Mouse (Mus musculus) fat pad, adult 2 months (tissue): ENCODE results near the gene Gm973.
A peak's percentile ranks its signal among the peaks of the same experiment; 100 is the strongest.

Experiments
- DNase-seq: peaks from one replicate; pipeline ENCODE4 v3.0.0-alpha.2; 2011; ENCODE audit warnings: low read depth, low spot score; ENCODE audit errors: extremely low read depth

The Gm973 gene

DNA sequence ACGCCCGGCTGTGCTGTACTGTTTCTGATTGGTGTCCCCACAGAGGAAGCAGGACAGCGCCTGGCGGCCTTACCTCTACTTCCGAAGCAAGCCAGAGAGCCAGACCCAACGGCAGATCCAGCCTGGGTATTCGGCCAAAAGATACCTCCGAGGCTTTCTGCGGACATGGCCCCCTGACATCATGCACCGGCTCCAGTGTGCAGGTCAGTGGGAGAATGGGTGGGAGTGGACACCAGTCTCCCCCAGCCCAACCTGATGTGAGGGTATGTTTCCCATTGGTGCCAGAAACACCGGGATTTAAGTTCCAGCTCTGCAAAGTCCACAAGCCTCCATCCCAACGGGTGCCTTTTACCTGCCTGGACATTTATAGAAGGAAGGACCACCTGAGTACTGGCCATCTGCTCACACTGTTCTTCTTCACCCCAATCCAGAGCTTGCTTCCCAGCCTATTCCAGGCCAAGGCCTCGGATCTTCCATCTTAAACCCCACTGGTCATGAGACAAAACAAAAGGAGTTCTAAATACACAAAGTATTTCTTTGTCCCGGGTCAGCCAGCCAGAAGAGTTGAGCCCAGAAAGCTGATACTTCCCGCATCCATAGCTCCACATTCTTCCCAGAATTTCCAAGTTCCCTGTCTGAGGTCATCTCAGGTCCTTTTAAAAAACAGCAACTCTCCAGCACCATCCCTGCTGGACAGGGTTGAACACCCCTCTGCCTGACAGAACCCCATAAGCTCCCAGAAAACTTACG is 25.4 kb downstream of the Gm973 start:
- no peak for DNase-seq

DNA sequence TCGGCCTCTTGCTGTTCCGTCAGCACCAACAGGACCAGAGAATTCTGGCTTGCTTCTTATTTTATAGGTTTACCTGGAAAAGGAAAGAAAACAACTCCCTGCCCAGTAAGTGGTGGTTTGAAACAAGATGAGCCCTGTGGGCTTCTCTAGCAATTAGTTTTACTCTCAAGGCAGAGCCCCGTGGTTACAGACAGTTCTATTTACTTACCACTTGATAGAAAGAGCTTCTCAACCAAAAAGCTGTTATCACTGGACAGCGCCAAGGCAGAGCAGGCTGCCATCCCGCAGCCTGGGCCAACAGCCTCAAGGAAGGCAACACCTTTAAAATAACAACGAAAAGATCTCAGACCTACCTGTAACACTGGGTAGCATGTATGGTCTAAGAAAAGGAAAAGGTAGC is 26.2 kb downstream of the Gm973 start:
- no peak for DNase-seq

DNA sequence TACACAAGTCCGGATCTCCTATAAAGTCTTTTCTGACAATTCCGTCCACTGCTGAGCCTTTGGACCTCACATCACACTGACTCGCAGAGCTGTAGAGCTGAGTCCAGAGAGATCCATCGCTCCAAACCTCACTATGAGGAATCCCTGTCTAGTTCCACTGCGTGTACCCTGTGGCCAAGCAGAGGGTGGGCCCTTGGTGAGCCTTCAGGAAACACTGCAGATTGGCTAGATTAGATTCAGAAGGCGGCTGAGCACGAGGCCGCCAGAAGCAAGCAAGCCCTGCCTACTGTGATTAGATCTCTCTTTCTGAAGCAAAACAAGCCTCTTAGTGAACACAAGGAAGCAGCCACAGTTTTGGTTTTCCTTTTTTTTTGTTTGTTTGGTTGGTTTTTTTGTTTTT is 27.8 kb downstream of the Gm973 start:
- no peak for DNase-seq

DNA sequence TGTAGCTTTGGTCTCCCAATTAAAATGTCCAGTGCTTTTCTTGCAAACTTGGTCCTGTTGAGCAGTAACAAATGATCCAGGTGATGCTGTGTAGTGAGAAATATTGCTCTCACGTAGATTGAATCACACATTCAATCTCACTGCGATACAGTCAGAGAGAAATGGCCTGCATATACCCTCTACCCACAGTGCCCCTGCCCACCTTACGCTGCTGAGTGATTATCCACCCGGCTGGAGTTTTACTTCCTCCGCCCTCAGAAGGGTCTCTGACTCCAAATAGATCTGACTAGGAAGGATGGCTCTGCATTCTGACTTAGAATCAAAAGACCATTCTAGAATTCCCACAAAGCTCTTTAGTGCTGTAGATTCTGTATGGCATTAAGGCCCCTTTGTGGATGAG is 32.4 kb downstream of the Gm973 start:
- no peak for DNase-seq

DNA sequence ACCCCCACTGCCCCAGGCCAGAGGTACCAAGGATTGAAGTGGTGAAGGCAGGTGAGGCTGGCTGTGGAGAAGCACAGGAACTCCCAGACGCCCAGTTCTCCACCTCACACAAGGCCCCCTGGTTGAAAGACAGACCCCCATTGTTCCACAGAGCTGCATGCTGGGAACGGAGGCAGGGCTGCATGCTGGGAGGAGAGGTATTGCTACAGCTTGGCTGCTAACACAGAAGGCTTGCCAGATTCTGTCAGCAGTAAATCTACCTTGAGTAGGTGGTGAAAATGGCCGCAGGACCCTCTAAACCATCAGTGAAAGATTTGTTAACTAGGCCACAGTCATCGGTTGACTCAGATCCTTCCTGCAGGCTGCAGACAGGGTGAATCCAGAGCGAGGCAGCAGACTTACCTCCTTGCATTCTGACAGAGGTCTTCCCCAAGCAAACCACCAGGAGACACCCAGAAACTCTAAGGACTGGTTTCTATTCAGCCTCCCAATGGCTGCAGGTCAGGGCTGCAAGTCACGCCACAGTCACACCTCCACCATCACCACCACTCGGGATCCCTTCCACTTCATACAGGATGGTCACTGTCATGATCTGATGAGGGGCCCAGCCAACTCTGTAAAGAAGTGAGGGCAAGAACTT is 33.1 kb downstream of the Gm973 start:
- peak; percentile 51 for DNase-seq

DNA sequence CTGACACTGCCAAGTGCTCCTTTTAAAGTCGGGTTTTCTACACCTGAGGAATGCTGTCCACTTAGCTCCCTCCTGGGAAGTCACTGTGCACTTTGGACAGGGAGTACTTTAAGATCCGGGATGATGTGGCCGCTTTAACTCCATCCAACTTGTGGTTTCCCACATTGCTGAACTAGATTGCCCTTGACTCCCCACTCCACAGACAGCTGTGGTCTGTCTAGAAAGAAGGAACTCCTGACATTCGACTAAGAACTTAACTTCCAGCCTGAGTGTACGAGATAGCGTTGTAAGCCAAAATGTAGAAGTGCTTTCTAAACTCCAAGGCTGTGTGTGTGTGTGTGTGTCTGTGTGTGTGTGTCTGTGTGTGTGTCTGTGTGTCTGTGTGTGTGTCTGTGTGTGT is 34.2 kb downstream of the Gm973 start:
- DNase-seq: no peak

DNA sequence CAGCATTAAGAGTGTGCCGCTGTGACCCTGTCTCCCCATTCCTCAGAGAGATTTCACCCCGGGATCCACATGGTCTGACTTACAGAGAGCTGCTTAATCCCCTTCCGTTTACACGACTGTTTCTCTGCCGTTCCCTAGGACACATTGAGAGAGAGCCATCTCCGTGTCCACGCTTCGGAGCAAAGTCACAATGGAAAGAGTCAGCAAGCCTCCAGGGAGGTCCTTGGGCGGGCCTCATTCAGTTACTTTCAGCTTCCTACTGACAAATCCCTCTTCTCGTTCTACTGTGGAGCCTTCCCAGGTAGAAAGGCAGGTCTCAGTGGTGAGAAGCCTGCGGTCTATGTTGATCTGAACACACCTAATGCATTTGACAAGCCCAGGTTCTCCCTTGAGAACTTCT is 34.9 kb downstream of the Gm973 start:
- DNase-seq: no peak

DNA sequence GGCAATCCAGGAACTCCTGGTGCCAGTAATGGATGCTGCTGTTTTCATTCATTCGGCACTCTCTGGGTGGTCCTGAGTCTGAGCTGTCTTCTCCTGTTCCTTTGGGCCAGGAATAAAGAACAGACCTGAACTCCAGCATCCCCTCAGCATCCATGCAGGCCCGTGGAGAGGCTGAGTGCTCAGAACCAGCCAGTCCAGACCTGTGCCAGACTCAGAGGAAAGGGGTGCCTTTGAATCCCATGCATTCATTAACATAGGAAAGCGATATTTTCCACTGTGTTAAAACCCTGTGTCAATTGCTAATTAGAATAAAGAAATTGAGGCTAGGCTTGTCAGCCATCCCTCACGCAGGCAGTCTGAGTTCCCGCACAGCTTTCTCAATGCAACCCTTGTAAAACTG is 37.6 kb downstream of the Gm973 start:
- no peak for DNase-seq

DNA sequence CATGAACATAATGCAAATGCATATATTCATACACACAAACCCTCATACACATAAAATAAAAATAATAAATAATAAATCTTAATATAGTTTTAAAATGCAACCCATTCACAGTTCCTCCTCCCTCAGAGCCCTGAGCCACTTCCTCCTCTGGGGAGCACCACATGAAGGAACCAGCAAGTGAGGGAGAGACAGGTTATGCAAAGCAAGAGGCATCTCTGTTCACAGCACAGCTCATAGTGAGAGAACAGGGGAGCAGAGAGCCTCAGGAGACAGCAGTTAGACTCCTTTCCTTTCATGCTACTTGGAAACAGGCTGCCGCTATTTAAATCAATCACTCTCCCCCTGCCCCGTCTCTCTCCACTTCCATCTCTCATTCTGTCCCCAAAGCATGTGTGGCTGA is 47.5 kb downstream of the Gm973 start:
- no peak for DNase-seq

DNA sequence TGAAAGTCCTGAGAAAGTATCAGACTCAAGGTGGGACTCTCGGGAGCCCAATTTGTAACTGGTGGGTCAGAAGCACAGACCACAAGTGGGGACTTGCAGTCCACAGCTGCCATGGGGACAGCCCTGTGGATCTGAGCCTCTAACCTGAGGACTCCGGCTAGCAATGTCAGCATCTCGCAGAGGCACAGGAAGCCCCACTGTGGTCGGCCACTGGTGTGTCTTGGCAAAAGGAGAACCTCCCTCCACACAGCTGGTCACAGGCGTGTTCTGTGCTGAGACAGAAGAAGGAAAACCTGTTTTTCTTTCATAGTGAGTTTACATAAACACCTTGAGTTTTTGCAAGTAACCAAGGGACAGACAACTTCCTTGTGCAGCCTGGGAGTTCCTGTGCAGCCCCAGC is 49.7 kb downstream of the Gm973 start:
- no peak for DNase-seq

DNA sequence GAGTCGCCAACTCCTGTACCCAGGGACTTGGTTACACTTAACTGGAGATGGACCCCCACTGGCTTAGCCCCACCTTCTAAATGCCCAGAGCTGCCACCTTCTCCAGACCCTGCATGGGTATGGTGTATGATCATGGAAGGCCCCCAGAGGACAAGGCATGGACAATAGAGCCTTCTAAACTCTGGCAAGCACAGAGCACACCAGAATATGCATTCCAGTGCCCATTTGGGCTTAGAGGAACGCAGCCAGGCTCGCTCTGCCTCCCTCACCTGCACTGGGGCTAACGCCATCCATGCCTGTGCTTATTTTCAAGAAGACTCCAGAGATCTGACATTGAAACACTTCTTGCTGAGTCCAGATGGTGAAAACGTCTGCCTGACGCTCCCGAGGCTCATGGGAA is 50.2 kb downstream of the Gm973 start:
- no peak for DNase-seq

DNA sequence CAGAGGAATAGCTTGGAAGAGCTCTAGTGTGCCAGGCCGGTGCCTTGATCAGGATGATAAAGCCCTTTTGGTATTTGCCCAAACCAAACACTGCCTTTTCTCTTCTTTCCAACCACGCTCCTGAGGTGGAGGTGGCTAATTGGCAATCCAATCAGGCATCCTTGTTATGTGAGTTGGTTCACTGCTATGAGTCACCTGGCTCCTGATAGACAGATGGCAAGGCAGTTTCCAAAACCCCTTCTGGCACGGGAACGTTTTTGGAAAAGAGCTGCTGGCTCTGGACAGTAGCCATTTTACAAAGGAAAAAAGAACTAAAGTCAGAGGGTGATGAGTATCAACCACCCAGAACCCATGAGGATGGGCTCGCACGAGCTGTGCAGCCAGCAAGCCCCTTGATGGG is 50.9 kb downstream of the Gm973 start:
- DNase-seq: peak; percentile 100

DNA sequence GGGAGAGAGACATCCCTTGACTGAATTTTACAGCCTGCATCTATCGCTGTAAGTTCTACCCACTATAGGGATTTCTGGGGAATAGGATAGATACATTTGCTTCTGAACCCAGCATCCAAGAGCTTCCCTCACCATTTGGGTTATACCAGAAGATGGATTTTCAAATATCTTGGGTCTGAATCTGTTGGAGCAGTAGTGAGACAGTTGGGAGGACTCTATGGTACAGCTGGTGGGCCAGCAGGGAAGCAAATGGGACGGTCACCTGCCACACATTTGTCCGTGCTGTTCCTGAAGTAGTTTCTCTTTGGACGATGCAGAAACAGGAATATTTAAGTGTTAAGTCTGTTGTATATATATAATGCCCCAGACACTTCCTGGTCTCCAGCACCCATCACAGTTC is 51.5 kb downstream of the Gm973 start:
- no peak for DNase-seq

DNA sequence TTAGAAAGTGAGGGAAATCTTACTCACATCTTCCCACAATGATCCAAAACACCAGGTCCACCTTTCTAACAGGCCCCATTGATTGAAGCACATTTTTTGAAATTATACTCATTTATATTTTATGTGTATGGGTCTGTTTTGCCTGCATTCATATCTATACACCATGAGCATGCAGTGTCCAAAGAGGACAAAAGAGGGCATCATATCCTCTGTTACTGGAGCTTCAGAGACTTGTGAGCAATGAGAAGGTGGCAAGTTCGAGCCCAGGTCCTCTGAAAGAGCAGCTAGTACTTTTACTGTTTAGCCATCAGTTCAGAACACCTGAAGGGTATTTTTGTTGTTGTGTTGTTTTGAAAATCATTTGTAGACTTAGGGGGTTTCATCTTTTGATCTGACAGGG is 52.2 kb downstream of the Gm973 start:
- no peak for DNase-seq

DNA sequence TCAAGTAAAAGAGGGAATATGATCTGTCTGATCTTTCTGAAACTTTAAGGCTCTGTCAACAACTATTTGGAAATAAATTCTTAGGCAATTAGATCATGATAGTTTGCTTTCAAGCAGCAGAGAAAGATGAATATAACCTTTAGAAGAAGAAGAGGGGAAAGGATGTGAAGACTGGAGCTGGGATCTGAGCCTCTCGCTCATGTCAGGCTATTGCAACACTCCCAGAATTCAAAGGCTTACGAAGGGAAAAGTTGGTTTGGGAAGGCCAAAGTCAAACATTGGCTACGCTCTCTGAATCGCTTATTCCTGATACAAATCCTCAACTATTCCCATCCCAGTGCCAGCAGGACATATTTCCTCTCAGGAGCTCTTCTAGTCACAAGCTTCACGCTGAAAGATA is 53.2 kb downstream of the Gm973 start:
- DNase-seq: no peak

DNA sequence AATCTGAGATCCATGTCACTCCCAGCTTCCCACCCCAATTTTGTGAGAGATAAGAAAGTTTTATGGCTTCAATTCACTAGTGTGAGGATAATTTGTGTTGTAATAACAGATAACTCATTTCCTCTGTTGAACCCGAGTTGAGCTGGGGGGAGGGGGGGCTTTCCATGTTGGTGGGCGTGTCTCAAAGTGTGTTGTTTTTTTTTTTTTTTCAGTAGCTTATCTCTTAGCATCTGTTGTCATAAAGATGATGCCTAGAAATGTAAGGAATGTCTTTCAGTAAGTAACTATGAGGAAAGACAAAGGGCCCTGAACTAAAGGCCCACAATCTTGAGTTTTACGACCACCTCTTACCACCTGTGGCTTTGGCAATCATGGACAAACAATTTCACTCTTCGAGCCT is 54.7 kb downstream of the Gm973 start:
- no peak for DNase-seq

DNA sequence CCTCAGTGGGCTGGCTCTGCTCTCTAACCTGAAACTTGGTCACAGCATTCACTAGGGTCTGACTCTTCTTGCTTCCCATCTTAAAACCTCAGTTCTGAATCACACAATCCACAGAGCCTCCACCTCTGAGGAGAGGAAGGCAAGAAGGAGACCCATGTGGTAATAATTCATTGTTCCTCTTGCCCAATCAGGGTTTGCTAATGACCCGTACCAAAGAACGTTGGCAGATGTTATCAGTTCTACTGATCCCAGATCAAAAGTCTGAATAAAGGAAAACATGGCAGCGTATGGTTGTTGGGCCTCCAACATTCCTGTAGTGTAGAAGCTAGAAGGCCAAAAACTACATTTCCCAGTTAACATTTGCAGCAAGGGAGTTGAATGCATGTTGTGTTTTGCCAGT is 55.4 kb downstream of the Gm973 start:
- DNase-seq: peak; percentile 65

DNA sequence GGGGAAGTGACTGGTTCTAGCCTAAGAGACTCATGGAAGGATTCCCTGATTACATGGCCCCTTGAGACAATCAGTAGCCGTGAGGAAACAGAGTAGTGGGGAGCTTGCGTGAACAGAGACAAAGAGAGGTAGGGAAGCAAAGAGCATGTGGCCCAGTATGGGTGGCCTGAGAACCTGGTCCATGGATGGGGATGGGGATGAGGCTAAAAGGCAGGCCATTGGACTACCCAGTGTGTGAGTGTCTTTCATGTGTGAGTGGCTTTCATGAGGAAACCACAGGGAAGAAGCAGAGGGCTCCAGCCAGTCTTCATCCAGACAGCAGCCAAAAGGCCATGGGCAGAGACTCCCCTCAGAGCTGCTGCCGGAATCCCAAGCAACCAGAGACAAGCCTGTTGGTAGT is 57.8 kb downstream of the Gm973 start:
- no peak for DNase-seq

DNA sequence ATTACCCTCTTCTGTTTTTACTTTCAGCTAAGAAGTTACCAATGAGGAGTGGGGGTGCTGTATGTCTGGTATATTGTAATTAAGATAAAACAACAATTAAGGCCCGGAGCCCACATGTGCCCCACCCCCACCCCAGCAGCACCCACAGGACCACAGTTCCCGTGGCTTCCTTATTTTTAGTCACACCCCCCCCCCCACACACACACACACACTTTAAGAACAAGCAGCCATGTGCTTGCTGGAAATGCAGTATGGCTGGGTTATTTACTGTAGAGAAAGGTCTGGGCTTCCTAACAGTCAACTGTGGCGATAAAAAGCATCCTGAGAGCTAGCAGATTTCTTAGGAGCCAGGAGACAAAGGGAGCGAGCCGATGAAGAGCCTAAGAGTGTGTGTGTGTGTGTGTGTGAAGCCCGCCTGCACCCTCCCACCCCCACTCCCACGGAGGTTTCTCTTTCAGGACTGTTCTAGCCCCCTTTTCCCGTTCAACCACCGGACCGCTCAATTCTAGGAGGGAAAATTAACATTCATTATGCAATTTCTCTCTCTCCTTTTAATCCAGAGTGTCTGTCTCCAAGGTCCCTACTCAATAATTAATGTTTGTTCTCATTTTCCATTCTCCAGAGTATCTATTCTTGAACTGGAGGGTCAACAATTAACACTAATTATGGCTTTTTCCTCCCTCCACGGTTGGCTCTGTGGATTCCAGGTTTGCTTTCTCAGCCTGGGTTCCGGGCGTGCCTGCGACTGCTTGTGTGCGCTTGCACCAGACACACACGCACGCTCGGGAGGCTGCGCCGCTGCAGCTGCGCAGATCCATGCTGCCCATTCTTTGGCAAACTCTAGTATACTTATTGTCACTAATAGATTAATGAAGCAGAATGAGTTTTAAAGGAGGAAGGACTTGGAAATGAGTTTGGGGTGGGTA is 58.5 kb downstream of the Gm973 start:
- DNase-seq: no peak

DNA sequence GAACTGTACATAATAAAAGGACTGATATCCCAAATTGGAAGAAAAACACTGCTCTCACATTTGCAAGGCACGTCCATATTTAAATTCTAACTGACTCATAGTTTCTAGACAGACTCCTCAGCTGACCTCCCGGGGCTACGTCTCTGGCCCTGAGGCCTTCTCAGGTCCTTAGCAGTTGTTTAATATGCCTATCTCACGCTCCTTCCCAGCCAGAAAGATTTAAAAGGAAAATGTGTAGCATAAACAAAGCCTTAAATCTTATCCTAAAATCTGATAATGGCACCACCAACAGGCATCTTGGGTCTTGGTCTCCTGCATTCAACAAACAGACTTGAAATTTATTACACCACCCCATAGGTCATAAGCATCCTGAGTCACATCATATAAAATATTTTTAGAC is 62.7 kb downstream of the Gm973 start:
- DNase-seq: no peak

DNA sequence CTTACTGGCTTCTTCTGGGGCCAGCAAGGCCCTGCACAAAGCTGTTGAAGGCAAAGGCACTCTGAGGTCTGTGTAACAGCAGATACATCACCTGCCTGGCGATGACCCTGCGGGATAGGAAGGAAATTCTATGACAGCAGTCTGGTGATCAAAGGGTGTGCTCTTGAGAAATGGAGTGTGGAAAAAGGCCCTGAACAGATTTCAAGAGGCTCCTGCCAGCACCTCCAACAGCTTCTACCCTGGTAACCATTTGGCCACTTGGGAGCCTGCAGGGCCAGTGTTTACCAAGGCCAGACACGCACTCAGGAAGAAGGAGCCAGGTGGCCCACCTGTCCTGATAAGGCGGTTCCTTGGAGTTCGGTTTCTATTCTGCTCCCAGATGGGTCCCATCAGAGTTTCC is 63.3 kb downstream of the Gm973 start:
- no peak for DNase-seq
